In the genomic region with DNA sequence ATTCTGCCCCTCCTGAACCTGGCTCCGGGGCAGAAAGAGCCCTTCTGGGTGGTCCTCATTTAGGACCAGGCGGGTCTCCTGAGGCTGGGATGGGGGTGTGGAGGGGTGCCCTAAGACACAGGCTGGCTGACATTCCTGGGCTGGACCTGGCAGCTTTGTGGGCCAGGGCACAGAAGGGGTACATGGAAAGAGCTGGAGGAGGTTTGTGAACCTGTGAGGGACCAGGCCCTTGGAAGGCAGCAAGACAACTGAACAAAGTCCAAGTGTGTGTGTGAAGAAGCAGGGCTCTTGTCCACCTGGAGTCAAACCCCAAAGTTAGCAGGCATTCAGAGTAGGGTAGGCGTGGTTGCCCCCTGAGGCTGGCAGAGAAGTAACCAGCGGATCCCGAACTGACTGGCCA, we compare ENCODE assay signal across 9 mouse cellular contexts. TPM values are rescaled to one million over a fixed set of nuclear protein-coding genes. Genes with fewer than 3 reads are reported as not detected.
DNase-seq lines count a peak whose midpoint lies in the region; ATAC-seq and TF ChIP-seq lines count a peak whose summit lies in the region.
"Had no signal": no experiment of that assay in that cellular context is flagged by ENCODE, and none has a peak within 500 bp of the region (broad histone marks: within the 10 kb centered on the region; RNA-seq: fewer than 3 reads in every experiment).

No protein-coding gene starts in this region.

- TF ChIP-seq EP300 in stomach, postnatal 0 days (optimal IDR thresholded peaks at IDR 0.05) = no peak

- peak overlapping the region; percentile 77; the same call in 1 of the 2 replicates for H3K9ac ChIP-seq in lung, embryonic 16.5 days (ENCODE audit: low read length)
- H3K9ac ChIP-seq in limb, embryonic 14.5 days (ENCODE audit: low read depth, low read length, severe bottlenecking) = peak overlapping the region; percentile 98
- H3K9ac ChIP-seq in stomach, postnatal 0 days (ENCODE audit: low read length) = peak overlapping the region; percentile 76

- H3K9me3 ChIP-seq in lung, embryonic 16.5 days (ENCODE audit: control insufficient read depth, low read length) = no peaks in the 10 kb centered on the region
- H3K9me3 ChIP-seq in limb, embryonic 14.5 days (ENCODE audit: control insufficient read depth, low read length) = no peaks in the 10 kb centered on the region
- no peaks in the 10 kb centered on the region for H3K9me3 ChIP-seq in stomach, postnatal 0 days (ENCODE audit: control insufficient read depth, low read length)

- H3K4me3 ChIP-seq in lung, embryonic 16.5 days (ENCODE audit: low read length) = peak overlapping the region; percentile 69
- peak overlapping the region; percentile 87 for H3K4me3 ChIP-seq in limb, embryonic 14.5 days (replicated peaks; ENCODE audit: low read length)
- peak overlapping the region; percentile 69 for H3K4me3 ChIP-seq in stomach, postnatal 0 days (ENCODE audit: low read depth, low read length)

- H3K4me2 ChIP-seq in lung, embryonic 16.5 days (ENCODE audit: low read depth, low read length) = peak overlapping the region; percentile 91
- H3K4me2 ChIP-seq in limb, embryonic 14.5 days (replicated peaks; ENCODE audit: low read depth, low read length, severe bottlenecking) = peak overlapping the region; percentile 84
- H3K4me2 ChIP-seq in stomach, postnatal 0 days (replicated peaks; ENCODE audit: low read depth) = peak overlapping the region; percentile 81

- WGBS in lung, embryonic 16.5 days = 46% methylated on average over 5 of the region's 5 CpGs
- WGBS in limb, embryonic 14.5 days = 19% methylated on average over 5 of the region's 5 CpGs
- WGBS in stomach, postnatal 0 days = 41% methylated on average over 5 of the region's 5 CpGs

- H3K27me3 ChIP-seq in lung, embryonic 16.5 days (ENCODE audit: control insufficient read depth, insufficient read depth, low read depth, low read length) = peaks cover 8% of the 10 kb centered on the region; the same call in 1 of the 2 replicates
- no peaks in the 10 kb centered on the region for H3K27me3 ChIP-seq in limb, embryonic 14.5 days (ENCODE audit: control insufficient read depth, insufficient read depth, low read length)
- H3K27me3 ChIP-seq in stomach, postnatal 0 days (ENCODE audit: control insufficient read depth, insufficient read depth, low read length) = no peaks in the 10 kb centered on the region

- no peak overlapping the region for H3K27ac ChIP-seq in lung, embryonic 16.5 days (ENCODE audit: low read length)
- peak overlapping the region; percentile 100 for H3K27ac ChIP-seq in limb, embryonic 14.5 days (replicated peaks; ENCODE audit: low read depth, low read length)
- peak overlapping the region; percentile 91; the same call in 1 of the 2 replicates for H3K27ac ChIP-seq in stomach, postnatal 0 days (replicated peaks)

- H3K36me3 ChIP-seq in lung, embryonic 16.5 days (ENCODE audit: control insufficient read depth, insufficient read depth, low read length) = no peaks in the 10 kb centered on the region
- H3K36me3 ChIP-seq in limb, embryonic 14.5 days (ENCODE audit: control insufficient read depth, insufficient read depth, low read length) = no peaks in the 10 kb centered on the region; the same call in 1 of the 2 replicates
- no peaks in the 10 kb centered on the region for H3K36me3 ChIP-seq in stomach, postnatal 0 days (ENCODE audit: control insufficient read depth, insufficient read depth, low read length)

- peak; percentile 44 to 45 for DNase-seq in cerebellum, postnatal 10 days
- no peak for DNase-seq in cerebellum, adult 8-10 months
- no peak for DNase-seq in lung, postnatal 14 days
- no peak for DNase-seq in limb, embryonic 14.5 days (ENCODE audit: low spot score)
- no peak for DNase-seq in stomach, postnatal 0 days (ENCODE audit: low spot score)
- DNase-seq in thymus, postnatal 36 days = no peak
- DNase-seq in right cerebral cortex, postnatal 36 days (ENCODE audit: low spot score in 2 of 2) = no peak

- TF ChIP-seq CTCF in stomach, postnatal 0 days (IDR thresholded peaks at IDR 0.05; ENCODE audit: low read depth) = no peak

- no peak for TF ChIP-seq POLR2A in limb, embryonic 14.5 days (IDR thresholded peaks at IDR 0.05; ENCODE audit: borderline replicate concordance, extremely low read depth, insufficient read depth, insufficient read length)

- peak; percentile 23; the same call in 1 of the 2 replicates for ATAC-seq in lung, embryonic 16.5 days (ENCODE audit: low read depth)
- no peak for ATAC-seq in limb, embryonic 14.5 days (ENCODE audit: low FRiP score, low read depth)
- no peak for ATAC-seq in stomach, postnatal 0 days (ENCODE audit: low FRiP score, low TSS enrichment)

- H3K4me1 ChIP-seq in lung, embryonic 16.5 days (replicated peaks; ENCODE audit: control insufficient read depth, insufficient read depth, low read length) = peaks cover 3% of the 10 kb centered on the region; the same call in 1 of the 2 replicates
- peaks cover 22% of the 10 kb centered on the region for H3K4me1 ChIP-seq in limb, embryonic 14.5 days (ENCODE audit: control insufficient read depth, insufficient read depth, low read length)
- H3K4me1 ChIP-seq in stomach, postnatal 0 days (replicated peaks; ENCODE audit: control insufficient read depth, insufficient read depth) = no peaks in the 10 kb centered on the region

RNA-seq across cellular contexts. Expression of gene Clmp, which starts 1.3 kb away (rescaled TPM):
- polyA plus RNA-seq in lung, embryonic 16.5 days (2015; fragmentation: Nextera tagmentation; extraction: Ambion mirVana) = 9.8 and 10.8 TPM in 2 replicates
- polyA plus RNA-seq in limb, embryonic 14.5 days (2012; rRNA removed) = 44.7 and 51.8 TPM in 2 replicates
- 61.5 and 78.9 TPM in 2 replicates for polyA plus RNA-seq in limb, embryonic 14.5 days (2014; fragmentation: Nextera tagmentation; extraction: Ambion mirVana)
- polyA plus RNA-seq in stomach, postnatal 0 days (2015; fragmentation: Nextera tagmentation; extraction: Ambion mirVana) = 17.7 and 17.8 TPM in 2 replicates

RNA-seq across cellular contexts. Expression of gene Gm21915, which starts 16.6 kb away (rescaled TPM):
- not detected in 2 replicates for polyA plus RNA-seq in lung, embryonic 16.5 days (2015; fragmentation: Nextera tagmentation; extraction: Ambion mirVana)
- not detected in 2 replicates for polyA plus RNA-seq in limb, embryonic 14.5 days (2012; rRNA removed)
- not detected in 2 replicates for polyA plus RNA-seq in limb, embryonic 14.5 days (2014; fragmentation: Nextera tagmentation; extraction: Ambion mirVana)
- polyA plus RNA-seq in stomach, postnatal 0 days (2015; fragmentation: Nextera tagmentation; extraction: Ambion mirVana) = not detected in 2 replicates
- polyA plus RNA-seq: large intestine, adult 2 months had no signal

Comparison
In these comparisons a context has a peak if more than half of its experiments do, and no peak if none do; other contexts are left out.
1. DNase-seq: peak in cerebellum, postnatal 10 days (2 of 2); none in cerebellum, adult 8-10 months (single experiment), lung, postnatal 14 days (single experiment), limb, embryonic 14.5 days (single experiment), stomach, postnatal 0 days (single experiment), thymus, postnatal 36 days (0 of 2) and right cerebral cortex, postnatal 36 days (0 of 2).
2. Peak in every context shown above with its lines, with median percentiles within 50 percentile points of each other: H3K4me2 ChIP-seq, H3K4me3 ChIP-seq and H3K9ac ChIP-seq.